Comparison of ENCODE assay signal across 7 mouse cellular contexts in genomic region chr4:84362337-84362823, GRCm38 (mm10).
DNase-seq lines count a peak whose midpoint lies in the region; ATAC-seq and TF ChIP-seq lines count a peak whose summit lies in the region.

No protein-coding gene starts in this region.

- peaks cover 11% of the 10 kb centered on the region for H3K4me1 ChIP-seq in embryonic fibroblast, embryonic 13.5 days (ENCODE audit: control insufficient read depth, insufficient read depth, low read length)
- peaks cover 42% of the 10 kb centered on the region for H3K4me1 ChIP-seq in limb, embryonic 10.5 days
- H3K4me1 ChIP-seq in intestine, embryonic 16.5 days (ENCODE audit: control insufficient read depth, insufficient read depth, low read length), result peaks cover 6% of the 10 kb centered on the region; the same call in 1 of the 2 replicates

- no peak overlapping the region for H3K4me3 ChIP-seq in embryonic fibroblast, embryonic 13.5 days (ENCODE audit: insufficient read depth, low read length)
- no peak overlapping the region for H3K4me3 ChIP-seq in limb, embryonic 10.5 days
- H3K4me3 ChIP-seq in intestine, embryonic 16.5 days (ENCODE audit: low read length), result no peak overlapping the region

- no peak overlapping the region for H3K9ac ChIP-seq in intestine, embryonic 16.5 days (ENCODE audit: low read depth, low read length)

- WGBS in limb, embryonic 10.5 days, result 19% methylated on average over 8 of the region's 8 CpGs
- WGBS in intestine, embryonic 16.5 days, result 46% methylated on average over 8 of the region's 8 CpGs

- H3K27ac ChIP-seq in embryonic fibroblast, embryonic 13.5 days (ENCODE audit: insufficient read depth, low read length), result peak overlapping the region; percentile 69
- H3K27ac ChIP-seq in limb, embryonic 10.5 days, result peak overlapping the region; percentile 81
- H3K27ac ChIP-seq in intestine, embryonic 16.5 days (ENCODE audit: low read length), result no peak overlapping the region

- H3K36me3 ChIP-seq in limb, embryonic 10.5 days, result no peaks in the 10 kb centered on the region
- no peaks in the 10 kb centered on the region for H3K36me3 ChIP-seq in intestine, embryonic 16.5 days (ENCODE audit: control insufficient read depth, insufficient read depth, low read length)

- DNase-seq in retina, postnatal 1 day, result peak; percentile 12
- DNase-seq in retina, embryonic 14.5 days (ENCODE audit: low spot score), result no peak
- DNase-seq in limb, embryonic 10.5 days (ENCODE audit: low spot score), result peak; percentile 69
- DNase-seq in frontal cortex, postnatal 36 days (ENCODE audit: low spot score in 2 of 2), result no peak

- TF ChIP-seq CTCF in embryonic fibroblast, embryonic 13.5 days (IDR thresholded peaks at IDR 0.05; ENCODE audit: borderline replicate concordance, insufficient read depth, low read length), result no peak

- H3K27me3 ChIP-seq in limb, embryonic 10.5 days (ENCODE audit: low read depth, poor library complexity, severe bottlenecking), result no peaks in the 10 kb centered on the region
- H3K27me3 ChIP-seq in intestine, embryonic 16.5 days (replicated peaks; ENCODE audit: control insufficient read depth, insufficient read depth, low read length), result no peaks in the 10 kb centered on the region

- no peaks in the 10 kb centered on the region for H3K9me3 ChIP-seq in limb, embryonic 10.5 days (replicated peaks)
- no peaks in the 10 kb centered on the region for H3K9me3 ChIP-seq in intestine, embryonic 16.5 days (ENCODE audit: control insufficient read depth, low read length)

- ATAC-seq in inflammation-experienced regulatory T-cells, adult 6 months, result no peak
- ATAC-seq in intestine, embryonic 16.5 days, result no peak

- no peak for TF ChIP-seq POLR2A in embryonic fibroblast, embryonic 13.5 days (IDR thresholded peaks at IDR 0.05; ENCODE audit: low read depth, low read length)

- no peak overlapping the region for H3K4me2 ChIP-seq in intestine, embryonic 16.5 days (ENCODE audit: low read depth, low read length)

Comparison
In these comparisons a context has a peak if more than half of its experiments do, and no peak if none do; other contexts are left out.
1. DNase-seq: peak in retina, postnatal 1 day (single experiment) and limb, embryonic 10.5 days (single experiment); none in retina, embryonic 14.5 days (single experiment) and frontal cortex, postnatal 36 days (0 of 2).